Mouse (Mus musculus): ENCODE measurements around the gene Tor1b.
"Not testable (repeated sequence)": the region's sequence is repeated elsewhere in the genome, so short reads cannot be mapped to it uniquely, and the experiment has no call there.

Gene Tor1b

DNA sequence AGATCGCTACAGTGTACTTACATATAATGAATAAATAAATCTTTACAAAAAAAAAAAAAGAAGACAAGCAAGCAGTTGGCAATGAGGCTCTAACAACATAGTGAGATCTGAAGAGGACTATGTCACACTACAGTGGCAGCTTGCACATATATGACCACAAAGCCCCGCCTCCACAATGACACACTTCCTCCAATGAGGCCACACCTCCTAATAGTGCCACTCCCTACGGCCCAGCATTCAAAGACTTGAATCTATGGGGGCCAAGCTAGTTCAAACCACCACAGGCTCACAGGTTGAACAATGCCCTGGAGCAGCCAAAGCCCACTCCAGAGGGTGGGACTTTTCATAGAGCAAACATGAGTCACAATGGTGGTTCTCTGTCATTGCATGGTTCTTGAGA, 20.8 kb upstream of the Tor1b start:
- DNase-seq (ENCODE audit: low spot score) = no peak

DNA sequence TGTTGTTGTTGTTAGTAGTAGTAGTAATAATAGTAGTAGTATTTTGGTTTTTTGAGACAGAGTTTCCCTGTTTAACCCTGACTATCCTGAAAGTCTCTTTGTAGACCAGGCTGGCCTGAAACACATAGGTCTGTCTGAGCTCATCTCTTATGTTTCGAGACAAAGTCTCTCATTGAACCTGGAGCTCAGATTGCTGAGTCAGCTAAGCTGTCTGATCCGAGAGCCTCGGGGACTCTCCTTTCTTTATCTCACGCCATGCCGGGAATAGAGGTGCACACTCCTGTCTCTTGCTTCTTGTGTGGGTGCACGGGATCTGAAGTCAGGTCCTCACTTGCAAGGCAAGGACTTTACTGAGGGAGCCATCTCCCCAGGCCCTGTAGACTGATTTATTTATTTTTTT, 19.7 kb upstream of the Tor1b start:
- no peak for DNase-seq (ENCODE audit: low spot score)

DNA sequence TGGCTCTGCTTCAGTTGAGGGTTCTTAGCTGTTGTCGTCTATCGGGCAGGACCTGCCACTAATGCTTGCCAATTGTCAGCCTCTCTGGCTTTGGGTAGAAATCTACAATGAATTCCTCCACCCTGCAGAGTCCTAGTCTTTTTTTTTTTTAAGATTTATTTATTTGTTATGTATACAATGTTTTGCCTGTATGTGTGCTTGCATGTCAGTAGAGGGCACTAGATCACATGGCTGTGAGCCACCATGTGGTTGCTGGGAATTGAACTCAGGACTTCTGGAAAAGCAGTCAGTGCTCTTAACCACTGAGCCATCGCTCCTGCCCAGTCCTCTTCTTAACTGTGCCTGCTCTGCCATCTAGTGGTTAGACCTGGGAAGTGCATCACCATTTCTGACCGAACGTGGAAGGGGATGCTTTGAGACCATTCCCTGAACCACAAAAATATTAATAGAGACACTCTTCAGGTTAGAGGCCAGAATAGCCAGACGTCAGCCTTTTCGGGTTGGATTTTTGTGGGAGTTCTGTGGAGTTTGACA, 18.8 kb upstream of the Tor1b start:
- peak; percentile 62 for DNase-seq (ENCODE audit: low spot score)

DNA sequence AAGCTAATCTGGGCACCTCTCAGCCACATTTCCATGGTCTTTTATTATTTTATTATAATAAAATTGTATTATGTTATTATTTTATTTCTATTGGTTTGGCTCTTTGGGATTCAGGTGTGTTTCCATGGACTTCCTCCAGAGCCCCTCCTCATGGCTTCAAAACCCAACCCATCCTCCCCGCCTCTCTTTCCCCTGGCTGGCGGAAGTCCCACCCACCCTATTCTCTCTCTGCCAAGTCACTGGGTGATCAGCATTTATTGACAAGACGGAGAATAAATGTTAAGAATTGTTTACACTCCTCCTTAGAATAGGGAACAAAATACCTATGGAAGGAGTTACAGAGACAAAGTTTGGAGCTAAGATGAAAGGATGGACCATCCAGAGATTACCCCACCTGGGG, 16.0 kb upstream of the Tor1b start:
- DNase-seq (ENCODE audit: low spot score) = no peak

DNA sequence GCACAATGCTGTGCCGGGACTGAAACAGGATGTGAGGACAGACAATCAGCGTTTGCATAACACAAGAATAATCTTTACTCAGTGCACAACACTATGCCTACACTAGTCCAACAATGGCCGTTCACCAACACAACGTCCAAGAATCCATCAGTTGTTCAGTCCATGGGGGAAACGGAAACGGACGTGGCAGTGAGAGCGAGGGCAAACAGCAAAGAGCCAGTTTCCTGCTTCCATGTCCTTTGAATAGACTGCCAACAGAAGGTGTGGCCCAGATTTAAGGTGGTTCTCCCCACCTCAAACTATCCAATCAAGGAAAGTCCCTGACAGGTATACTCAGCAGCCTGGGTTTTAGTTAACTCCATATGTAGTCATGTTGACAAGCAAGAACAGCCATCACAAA, 15.0 kb upstream of the Tor1b start:
- no peak for DNase-seq (ENCODE audit: low spot score)

DNA sequence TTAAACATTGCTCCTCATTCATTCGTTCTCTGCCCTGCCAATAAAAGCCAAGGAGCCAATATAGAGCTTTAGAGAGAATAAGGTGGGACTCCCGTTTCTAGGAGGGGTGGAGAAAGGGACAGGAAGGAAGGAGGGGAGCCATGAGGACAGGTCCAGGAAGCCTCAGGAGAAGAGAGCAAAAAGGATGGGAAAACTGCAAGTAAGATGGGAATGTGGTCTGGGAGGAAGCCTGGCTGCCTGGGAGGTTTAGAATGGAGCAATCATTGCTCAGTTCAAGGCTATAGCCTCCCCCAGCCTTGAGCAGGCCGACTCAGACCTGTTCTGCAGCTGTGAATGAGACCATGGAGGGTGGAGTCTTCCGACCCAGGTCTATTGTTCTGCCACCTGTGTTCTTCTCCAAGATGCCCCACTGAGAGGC, 14.2 kb upstream of the Tor1b start:
- no peak for DNase-seq (ENCODE audit: low spot score)

DNA sequence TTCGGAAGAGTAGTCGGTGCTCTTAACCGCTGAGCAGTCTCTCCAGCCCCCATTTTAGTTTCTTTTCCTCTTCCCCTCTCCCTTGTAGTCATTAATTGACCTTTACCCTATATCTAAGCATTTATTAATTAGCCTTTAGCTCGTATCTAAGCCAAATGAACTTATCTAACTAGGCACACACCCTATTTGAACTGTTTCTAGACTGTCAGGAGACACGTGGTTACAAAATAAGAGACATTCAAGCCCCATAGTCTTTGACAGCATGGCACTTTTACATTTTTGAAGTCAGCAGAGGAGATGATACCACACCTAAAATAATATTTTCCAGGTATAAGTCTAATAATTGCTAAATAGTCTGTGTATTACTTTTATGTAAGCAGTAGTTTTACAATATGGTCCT, 11.2 kb upstream of the Tor1b start:
- DNase-seq (ENCODE audit: low spot score) = no peak

DNA sequence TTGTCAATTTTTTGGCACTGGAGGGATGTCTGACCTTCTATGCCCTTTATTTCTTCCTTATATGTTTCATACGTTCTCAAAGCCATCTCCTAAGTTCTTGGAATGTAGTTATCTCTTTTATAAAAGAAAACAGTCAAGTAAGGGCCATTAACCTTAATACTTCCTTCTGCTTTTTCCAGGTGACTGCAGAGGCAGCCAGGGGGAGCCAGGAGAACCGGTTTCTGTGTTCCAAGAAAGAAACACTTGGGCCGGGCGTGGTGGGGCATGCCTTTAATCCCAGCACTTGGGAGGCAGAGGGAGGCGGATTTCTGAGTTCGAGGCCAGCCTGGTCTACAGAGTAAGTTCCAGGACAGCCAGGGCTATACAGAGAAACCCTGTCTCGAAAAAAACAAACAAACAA, 10.6 kb upstream of the Tor1b start:
- not testable (repeated sequence) for DNase-seq (ENCODE audit: low spot score)

DNA sequence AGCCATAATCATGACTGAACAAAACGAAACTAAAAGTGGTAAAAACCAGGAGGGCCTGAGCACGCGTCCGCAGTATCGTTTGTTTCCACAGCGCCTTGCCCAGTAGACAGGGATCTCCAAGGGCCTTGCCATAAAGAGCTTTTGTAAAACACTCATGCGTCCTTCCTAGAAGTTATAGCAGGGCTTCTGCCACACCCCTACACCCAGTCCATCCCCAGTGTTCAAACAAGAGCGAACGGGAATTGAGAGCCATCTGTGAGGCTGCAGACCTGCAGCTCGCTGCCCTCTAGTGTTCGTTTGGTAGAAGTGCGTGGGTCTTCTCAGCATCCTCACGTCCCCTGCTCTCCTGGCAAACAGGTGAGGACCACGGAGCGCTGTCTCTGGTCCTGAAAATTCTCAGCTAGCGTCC, 10.2 kb upstream of the Tor1b start:
- DNase-seq (ENCODE audit: low spot score) = peak; percentile 74

DNA sequence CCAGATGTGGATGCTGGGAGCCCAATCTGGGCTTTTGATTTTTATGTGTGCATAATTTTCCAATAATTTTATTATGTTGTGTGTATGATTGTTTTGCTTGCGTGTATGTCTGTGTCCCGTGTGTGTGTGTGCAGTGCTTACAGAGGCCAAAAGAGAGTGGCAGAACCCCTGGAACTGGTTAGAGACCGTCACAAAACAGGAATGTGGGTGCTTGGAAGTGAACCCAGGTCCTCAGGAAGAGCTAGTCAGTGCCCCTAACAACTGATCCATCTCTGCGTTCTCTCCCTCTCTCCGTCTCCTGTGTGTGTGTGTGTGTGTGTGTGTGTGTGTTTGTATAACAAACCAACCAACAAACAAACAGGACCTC, 319 bp upstream of the Tor1b start:
- DNase-seq (ENCODE audit: low spot score) = no peak

DNA sequence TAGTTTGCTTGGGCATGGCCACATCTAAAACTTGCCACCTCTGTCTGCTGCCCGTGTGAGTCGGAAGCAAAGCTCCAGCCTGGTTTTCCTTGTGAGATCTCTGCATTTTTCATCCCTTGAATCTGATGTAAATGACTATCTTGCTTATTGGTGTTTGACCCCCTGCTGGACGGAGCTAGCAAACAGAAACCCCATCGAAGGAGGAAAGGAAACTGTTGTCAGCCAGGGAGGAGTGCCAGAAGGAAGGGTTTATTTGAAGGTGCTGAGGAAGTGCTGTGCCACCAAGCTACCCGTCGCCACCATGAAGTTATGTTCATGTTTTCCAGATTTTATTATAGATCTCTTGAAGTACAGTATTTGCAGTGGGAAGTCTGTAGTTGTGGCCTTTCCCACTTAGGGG, 2.0 kb downstream of the Tor1b start:
- DNase-seq (ENCODE audit: low spot score) = no peak

DNA sequence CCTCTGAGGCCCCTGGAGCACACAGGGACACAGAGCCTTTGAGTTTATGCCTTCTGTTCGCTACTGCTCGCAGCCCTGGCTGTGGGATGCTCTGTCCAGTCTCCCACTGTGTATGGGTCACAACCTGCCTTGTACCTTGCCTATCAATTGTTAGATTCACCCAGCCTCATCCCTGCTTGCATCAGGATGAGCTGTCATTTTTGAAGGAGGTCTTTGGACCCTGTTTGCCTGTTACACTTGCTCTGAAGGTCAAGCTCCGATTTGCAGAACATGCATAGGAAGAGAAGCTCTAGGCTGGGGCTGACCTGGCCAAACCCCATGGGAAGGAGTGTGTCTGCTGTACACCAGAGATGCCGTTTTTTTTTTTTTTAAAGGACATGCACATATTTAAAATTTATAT, 4.8 kb downstream of the Tor1b start:
- no peak for DNase-seq (ENCODE audit: low spot score)

DNA sequence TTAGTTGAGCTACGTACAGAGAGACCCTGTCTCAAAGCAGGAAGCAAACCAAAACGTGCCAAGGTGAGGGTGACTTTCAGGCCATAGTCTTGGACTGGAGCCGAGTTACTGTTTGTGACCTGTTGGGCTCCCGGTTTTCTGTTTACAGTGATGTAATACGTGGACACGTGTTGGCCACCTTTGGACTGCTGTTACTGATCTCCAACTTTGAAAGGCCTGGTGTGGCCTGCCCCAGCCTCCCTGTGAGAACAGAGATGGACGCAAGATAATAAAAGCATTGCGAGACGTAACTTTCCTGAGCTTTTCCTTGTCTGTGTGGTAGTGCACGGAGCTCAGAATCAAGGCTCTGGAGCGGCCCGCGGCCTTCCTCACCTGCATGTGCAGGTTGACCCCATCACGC, 6.0 kb downstream of the Tor1b start:
- peak; percentile 84 for DNase-seq (ENCODE audit: low spot score)

DNA sequence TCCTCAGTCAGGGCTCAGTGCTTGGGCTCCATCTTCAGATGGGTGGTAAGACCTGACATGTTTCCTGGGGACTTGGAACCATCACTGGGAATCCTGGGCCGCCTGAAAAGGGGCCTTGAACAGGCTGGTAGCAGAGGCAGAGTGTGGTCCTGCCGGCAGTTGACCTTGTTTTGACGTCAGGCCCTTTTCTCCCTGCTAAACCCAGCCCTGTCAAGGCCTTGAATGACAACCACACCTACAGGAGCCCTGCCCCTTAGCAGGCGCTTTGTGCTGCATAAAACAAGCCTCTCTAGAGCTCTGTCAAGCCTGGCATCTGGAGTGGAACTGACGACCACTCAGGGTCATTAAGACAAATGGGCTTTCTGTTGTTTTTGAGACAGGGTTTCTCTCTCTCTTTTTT, 7.1 kb downstream of the Tor1b start:
- no peak for DNase-seq (ENCODE audit: low spot score)

DNA sequence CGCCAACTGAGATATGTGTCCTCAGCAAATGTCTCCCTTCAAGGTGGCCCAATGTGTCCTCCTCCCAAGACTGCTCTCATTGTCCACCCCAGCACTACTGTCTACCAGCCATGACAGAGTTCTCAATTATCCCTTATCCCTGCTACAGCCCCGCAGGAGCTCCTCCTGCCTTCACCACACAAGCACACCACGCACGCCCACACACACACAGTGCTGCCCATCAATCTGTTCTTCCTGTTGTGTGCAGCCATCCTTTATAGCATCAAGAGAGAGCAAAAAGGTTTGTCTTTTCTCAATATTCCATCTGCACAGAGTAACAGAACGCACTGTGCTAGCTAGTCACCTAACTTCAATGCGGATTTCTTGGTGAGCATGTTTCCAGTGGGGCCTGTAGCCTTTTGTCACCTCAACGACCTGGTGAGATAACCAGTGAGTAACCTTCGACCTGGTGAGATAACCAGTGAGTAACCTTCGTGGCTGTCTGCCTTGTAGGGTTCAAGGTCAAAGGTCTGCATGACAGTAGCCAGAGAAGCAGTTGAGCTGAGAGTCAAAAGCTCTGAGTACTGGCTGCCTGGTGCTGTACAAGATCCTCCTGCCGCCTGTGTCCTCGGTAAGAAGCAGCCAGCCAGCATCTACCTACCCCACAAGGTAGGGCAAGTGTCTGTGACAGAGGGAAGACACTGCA, 10.0 kb downstream of the Tor1b start:
- peak; percentile 77 for DNase-seq (ENCODE audit: low spot score)

DNA sequence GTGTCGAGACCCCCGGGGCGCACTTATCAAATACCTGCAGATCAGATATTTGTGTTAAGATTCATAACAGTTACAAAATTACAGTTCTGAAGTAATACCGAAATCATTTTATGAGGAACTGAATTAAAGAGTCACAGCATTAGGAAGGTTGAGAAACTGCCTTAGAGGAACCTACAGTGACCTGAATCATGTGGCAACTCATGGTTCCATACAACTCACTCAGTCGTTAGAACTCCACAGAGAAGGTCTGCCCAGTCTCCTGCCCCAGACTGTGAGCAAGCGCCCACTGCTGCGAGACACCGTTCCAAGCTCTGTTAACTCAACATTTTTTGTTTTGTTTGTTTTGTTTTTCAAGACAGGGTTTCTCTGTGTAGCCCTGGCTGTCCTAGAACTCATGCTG, 12.9 kb downstream of the Tor1b start:
- DNase-seq (ENCODE audit: low spot score) = no peak

DNA sequence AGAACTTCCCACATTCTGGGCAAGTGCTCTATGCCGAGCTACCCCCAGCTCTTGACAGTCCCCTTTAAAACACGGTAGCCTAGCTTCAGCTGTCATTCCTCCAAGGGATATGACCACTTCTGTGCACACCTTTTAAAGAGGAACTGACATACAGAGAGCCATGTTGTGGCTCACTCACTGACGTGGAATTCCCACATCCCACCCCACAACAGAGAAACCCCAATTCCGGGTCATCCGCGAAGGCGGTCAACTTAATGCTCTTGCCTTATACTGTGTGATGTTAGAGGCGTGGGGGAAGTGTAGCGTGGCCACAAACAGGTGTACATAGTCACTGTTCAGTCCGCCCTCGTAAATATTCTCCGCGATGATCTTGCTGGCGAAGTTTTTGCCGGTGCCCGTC, 14.1 kb downstream of the Tor1b start:
- no peak for DNase-seq (ENCODE audit: low spot score)

DNA sequence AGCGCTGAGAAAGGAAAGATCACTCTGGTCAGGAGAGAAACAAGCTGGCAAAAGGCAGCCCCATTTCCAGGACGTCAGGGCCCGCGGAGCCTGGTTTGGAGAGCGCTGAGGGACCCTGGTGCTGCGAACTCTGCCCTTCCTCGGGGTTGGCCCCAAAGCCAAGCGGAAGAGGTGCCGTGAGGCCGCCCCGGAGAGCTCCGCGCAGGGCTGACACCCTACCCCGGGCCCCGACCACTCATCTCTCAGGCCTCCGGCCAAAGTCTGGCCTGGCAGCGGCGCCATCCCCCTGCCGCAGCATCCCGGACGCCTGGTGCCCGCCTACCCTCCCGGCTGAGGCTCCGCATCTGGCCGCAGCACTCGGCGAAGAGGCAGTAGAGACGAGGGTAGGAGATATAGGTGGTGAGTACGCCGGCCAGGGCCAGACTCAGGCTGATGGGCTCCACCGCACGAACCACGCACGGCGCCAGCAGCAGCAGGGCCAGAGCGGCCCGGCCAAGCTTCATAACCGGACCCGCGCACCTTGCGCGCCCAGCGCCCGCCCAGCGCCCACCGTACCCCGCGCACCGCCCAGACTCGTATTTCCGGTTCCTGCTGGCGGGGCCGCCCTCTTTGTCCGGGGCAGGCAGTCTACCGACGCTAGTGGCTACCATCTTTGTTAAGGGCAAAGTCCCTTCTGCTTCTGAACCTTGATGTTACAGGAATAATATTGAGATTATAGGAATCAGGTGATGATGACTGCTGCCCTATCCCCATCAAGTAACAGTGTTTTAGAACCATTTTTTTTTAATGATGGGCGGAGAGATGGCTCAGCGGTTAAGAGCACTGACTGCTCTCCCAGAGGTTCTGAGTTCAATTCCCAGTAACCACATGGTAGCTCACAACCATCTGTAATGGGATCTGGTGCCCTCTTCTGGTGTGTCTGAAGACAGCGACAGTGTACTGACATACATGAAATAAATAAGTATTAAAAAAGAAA, 14.9 kb downstream of the Tor1b start, which contains the start of gene Tor1a:
Gene Tor1a, minus strand, starts transcription at position 582 of the 976 bp plus-strand sequence.
- DNase-seq (ENCODE audit: low spot score) = peak; percentile 90

DNA sequence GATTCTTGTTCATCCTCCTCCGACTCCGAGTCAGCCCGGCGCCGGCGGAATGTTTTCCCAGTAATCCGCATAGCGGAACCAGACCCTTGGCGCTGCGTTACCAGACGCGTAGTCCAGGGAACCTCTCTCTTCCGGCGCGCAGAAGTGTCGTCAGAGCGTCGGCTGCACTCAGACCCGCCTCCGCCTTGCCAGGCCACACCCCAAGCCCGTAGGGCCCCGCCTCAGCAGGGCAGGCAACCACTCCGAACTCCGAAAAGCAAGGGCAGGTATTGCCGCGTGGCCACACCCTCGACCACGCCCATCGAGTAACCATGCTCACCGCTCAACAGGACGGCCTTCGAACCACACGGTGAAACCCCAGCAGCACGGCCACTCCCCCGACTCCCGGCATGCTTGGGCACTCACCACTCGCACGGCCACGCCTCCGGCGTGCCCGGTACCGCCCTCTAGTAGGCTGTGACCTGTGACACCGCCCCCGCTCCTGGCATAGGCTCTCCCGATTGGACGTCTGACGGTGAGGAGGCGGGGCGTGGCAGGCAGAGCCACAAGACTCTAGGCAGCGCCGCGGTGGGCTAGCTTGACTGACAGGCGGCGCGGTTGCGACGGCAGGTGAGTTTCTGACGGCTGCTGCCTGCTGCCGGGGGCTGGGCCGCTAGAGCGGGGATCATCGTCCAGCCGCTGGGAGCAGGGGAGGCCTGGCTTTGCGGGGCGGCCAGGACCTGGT, 29.2 kb downstream of the Tor1b start, which contains the start of the genes BC005624 and Usp20:
Gene BC005624, minus strand, starts transcription at position 412 of the 724 bp plus-strand sequence.
Gene Usp20, plus strand, starts transcription at position 490 of the 724 bp plus-strand sequence.
- DNase-seq (ENCODE audit: low spot score) = peak; percentile 100

DNA sequence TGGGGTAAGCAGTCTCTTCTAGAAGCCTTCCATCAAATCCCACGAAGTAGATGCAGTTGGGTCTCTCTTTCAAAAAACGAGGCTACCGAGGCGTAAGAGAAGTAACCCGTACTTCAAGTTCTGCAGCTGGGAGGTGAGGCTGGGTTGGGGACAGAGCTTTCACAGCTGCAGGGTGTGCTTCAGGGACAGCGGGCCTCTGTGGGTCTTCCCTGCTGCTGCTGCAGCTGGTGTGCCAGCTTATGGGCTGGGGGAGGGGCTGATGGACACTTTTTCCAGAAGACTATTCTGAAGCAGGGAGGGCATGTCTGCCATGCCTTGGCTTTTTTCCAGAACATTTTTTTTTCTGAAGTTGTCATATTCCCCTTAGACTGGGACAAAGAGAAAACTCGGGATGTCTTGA, 30.3 kb downstream of the Tor1b start:
- DNase-seq (ENCODE audit: low spot score) = no peak

DNA sequence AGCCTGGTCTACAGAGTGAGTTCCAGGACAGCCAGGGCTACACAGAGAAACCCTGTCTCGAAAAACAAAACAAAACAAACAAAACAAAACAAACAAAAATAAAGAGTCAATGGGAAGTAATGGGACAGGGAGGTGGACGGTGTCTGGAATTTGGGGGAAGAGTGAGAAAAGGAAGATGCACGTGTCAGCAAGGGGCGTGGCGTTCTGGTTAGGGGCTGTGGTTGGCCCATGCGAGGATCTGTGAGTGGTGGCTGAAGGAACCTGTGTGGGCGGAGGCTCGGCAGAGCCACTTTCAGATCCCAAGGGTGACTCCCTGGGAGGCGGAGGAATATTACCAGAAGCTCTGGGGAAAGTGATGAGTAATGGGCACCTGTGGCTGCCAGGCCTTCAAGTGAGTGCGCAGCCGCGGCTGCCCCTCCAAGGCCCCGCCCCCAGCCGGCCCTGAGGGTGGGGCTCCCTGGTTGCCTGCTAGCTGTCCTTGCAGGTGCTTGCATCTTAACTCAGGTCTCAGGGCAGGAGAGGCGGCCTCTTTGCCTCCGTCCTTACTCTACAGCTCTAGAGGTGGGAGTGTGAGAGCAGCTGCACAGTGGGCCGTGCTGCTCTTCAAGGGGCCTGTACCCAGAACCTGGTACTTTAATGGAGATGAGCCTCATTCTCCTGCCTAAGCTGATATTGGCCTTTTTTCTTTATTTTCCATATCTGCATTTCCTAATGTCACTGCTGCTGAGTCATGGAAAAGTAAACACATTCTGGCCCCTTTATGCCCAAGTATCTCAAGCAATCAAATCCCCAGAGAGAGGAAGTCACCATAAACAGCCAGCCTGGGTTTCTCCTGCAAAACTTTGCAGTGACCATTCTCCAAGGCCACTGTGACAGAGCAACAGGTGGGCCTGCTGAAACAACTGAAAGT, 32.6 kb downstream of the Tor1b start:
- peak; percentile 61 for DNase-seq (ENCODE audit: low spot score)

Measured in yolk sac, embryonic 10.5 days (tissue).